Mouse (Mus musculus) stomach, postnatal 0 days (tissue): ENCODE results near the gene Wdfy4.

Experiments used
- CTCF ChIP-seq: IDR thresholded peaks from 2 replicates; pipeline ENCODE4 v1.5.1; 2016; ENCODE audit warnings: antibody characterized with exemption, low read depth, mild to moderate bottlenecking, moderate library complexity
- EP300 ChIP-seq: optimal IDR thresholded peaks from 2 replicates; pipeline ENCODE3; 2016; ENCODE audit warnings: antibody characterized with exemption

DNA sequence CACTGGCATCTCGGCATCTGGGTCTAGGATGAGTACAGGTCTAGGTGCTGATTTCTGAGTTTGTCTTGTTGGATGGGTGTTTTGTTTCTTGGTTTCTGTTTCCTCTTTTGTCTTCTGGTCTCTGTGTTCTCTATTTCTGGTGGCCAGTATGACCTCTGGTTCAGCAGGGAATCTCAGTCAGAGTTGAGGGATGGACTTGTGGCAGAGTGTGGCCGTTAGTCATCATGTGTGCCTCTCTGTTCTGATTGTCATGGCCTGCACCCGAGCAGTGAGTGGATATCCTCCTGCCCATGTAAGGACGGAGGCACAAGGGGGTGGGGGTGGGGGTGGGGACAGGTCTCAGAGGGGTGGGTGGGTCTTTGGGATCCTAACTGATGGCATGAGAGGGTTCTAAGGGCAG lies 16.9 kb upstream of the Wdfy4 start:
- TF ChIP-seq CTCF (no peak), EP300 (no peak)
